Mouse (Mus musculus): ENCODE measurements around the gene B3glct. TPM values are rescaled to one million over a fixed set of nuclear protein-coding genes. Genes with fewer than 3 reads are reported as not detected.

Gene B3glct
- total and polyA plus RNA-seq, 3 experiments, result 12.1 to 14.2 TPM; not detected in 1

DNA sequence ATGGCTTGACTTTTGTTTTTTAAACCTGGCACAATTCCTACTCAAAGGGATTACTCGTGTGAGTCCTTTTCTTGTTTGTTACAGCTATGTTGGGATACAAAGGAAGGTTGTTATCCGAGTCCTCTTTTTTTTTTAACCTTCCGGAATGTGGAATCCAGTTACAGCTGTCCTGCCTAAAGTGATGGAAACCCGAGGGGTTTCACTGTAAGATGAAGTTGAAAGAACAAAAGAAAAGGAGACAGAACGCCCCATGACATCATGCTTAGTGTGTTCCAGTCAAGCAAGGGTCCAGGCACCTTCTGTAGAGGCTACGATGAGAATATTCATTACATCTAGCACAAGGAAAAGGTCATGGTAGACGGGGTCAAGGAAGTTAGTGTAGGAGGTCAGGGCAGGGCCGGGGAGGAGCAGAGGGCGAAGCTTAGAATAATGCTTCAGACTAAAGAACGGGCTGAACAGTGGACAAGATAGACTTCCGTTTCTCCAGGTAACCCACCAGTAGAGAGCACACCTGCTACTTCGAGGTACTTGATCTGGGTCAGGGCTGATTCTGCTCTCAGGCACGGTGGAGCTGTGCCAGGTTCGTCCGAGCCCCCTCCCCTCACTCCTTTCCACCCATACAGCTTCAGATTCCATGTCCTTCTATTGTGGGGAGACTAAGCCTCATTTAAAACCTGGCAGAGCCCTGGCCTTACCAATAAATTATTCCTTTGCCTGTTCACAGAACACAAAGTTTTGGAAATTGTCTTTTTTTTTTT lies 37.7 kb downstream of the B3glct start:
- Histone ChIP-seq H3K36me3 (ENCODE audit: control insufficient read depth in 1 of 2, insufficient read depth in 2 of 2, low read length in 2 of 2) (peaks cover 0 to 2% of the 10 kb centered on the region in 2 experiments; a peak in 2 of 4 replicates), H3K79me2 (ENCODE audit: control insufficient read depth, insufficient read depth, low read length, poor library complexity) (no peaks in the 10 kb centered on the region), H3K27ac (ENCODE audit: control insufficient read depth, low read depth, low read length) (no peak overlapping the region), H3K9ac (ENCODE audit: control insufficient read depth, low read depth, low read length, poor library complexity, severe bottlenecking) (no peak overlapping the region), H3K27me3 (ENCODE audit: control insufficient read depth in 1 of 2, insufficient read depth in 2 of 2, low read length in 2 of 2) (no peaks in the 10 kb centered on the region), H3K4me1 (ENCODE audit: control insufficient read depth in 1 of 2, insufficient read depth in 2 of 2, low read length in 2 of 2) (no peaks in the 10 kb centered on the region), H3K9me3 (replicated peaks; ENCODE audit: insufficient read depth, low read length) (no peaks in the 10 kb centered on the region), H3K4me3 (ENCODE audit: control insufficient read depth in 1 of 2, insufficient read depth in 1 of 2, low read depth in 2 of 2, low read length in 2 of 2) (no peak overlapping the region)
- DNase-seq (ENCODE audit: low read depth, low spot score), result no peak
- TF ChIP-seq CHD2 (IDR thresholded peaks at IDR 0.05; ENCODE audit: low read length), result no peak
- TF ChIP-seq JUND (IDR thresholded peaks at IDR 0.05; ENCODE audit: low read depth, low read length), result no peak
- no peak for TF ChIP-seq TCF12 (IDR thresholded peaks at IDR 0.05; ENCODE audit: low read depth, low read length)
- no peak for TF ChIP-seq RAD21 (IDR thresholded peaks at IDR 0.05; ENCODE audit: low read depth, low read length)
- TF ChIP-seq TBP (IDR thresholded peaks at IDR 0.05; ENCODE audit: low read depth, low read length), result no peak
- TF ChIP-seq POLR2AphosphoS2 (IDR thresholded peaks at IDR 0.05; ENCODE audit: low read length), result no peak
- no peak for TF ChIP-seq GATA1 (IDR thresholded peaks at IDR 0.05; ENCODE audit: low read depth, low read length)
- no peak for TF ChIP-seq RCOR1 (IDR thresholded peaks at IDR 0.05; ENCODE audit: low read depth, low read length)
- no peak for TF ChIP-seq KAT2A (conservative IDR thresholded peaks at IDR 0.05; ENCODE audit: low read depth, low read length)
- no peak for TF ChIP-seq POLR2AphosphoS5 (IDR thresholded peaks at IDR 0.05; ENCODE audit: borderline replicate concordance, low read depth, low read length)
- no peak for TF ChIP-seq BHLHE40 (IDR thresholded peaks at IDR 0.05; ENCODE audit: borderline replicate concordance, low read depth, low read length)

- H3K9ac ChIP-seq (ENCODE audit: control insufficient read depth, low read depth, low read length, poor library complexity, severe bottlenecking), result no peak overlapping the region
- peaks cover 0 to 2% of the 10 kb centered on the region in 2 experiments; a peak in 2 of 4 replicates for H3K36me3 ChIP-seq (ENCODE audit: control insufficient read depth in 1 of 2, insufficient read depth in 2 of 2, low read length in 2 of 2)
- TF ChIP-seq MAFK (IDR thresholded peaks at IDR 0.05; ENCODE audit: borderline replicate concordance, low read depth, low read length), result no peak
- no peak for TF ChIP-seq ZKSCAN1 (IDR thresholded peaks at IDR 0.05; ENCODE audit: low read depth, low read length)
- no peak for TF ChIP-seq GABPA (IDR thresholded peaks at IDR 0.05; ENCODE audit: low read depth, low read length)
- TF ChIP-seq NELFE (IDR thresholded peaks at IDR 0.05; ENCODE audit: low read depth, low read length), result no peak
- TF ChIP-seq E2F4 (IDR thresholded peaks at IDR 0.05; ENCODE audit: borderline replicate concordance, low read depth, low read length), result no peak
- no peak for TF ChIP-seq ELF1 (IDR thresholded peaks at IDR 0.05; ENCODE audit: low read depth, low read length)
- TF ChIP-seq CTCF (IDR thresholded peaks at IDR 0.05 in 2 of 3, conservative IDR thresholded peaks at IDR 0.05 in 1 of 3; ENCODE audit: control insufficient read depth in 1 of 3, insufficient read depth in 1 of 3, low read depth in 2 of 3, low read length in 3 of 3, poor library complexity in 1 of 3, severe bottlenecking in 1 of 3), result no peak
- H3K27ac ChIP-seq (ENCODE audit: control insufficient read depth, low read depth, low read length), result no peak overlapping the region
- no peaks in the 10 kb centered on the region for H3K4me1 ChIP-seq (ENCODE audit: control insufficient read depth in 1 of 2, insufficient read depth in 2 of 2, low read length in 2 of 2)
- no peak overlapping the region for H3K4me3 ChIP-seq (ENCODE audit: control insufficient read depth in 1 of 2, insufficient read depth in 1 of 2, low read depth in 2 of 2, low read length in 2 of 2)
- H3K79me2 ChIP-seq (ENCODE audit: control insufficient read depth, insufficient read depth, low read length, poor library complexity), result no peaks in the 10 kb centered on the region
- H3K9me3 ChIP-seq (replicated peaks; ENCODE audit: insufficient read depth, low read length), result no peaks in the 10 kb centered on the region
- no peak for DNase-seq (ENCODE audit: low read depth, low spot score)
- no peaks in the 10 kb centered on the region for H3K27me3 ChIP-seq (ENCODE audit: control insufficient read depth in 1 of 2, insufficient read depth in 2 of 2, low read length in 2 of 2)
Observed at GRCm38 (mm10) chr5:149716329-149716690, 38.3 kb downstream of the B3glct start.

Data from MEL (cell line).